Mouse (Mus musculus): Measurements from ENCODE around the gene Rgs9.

DNA sequence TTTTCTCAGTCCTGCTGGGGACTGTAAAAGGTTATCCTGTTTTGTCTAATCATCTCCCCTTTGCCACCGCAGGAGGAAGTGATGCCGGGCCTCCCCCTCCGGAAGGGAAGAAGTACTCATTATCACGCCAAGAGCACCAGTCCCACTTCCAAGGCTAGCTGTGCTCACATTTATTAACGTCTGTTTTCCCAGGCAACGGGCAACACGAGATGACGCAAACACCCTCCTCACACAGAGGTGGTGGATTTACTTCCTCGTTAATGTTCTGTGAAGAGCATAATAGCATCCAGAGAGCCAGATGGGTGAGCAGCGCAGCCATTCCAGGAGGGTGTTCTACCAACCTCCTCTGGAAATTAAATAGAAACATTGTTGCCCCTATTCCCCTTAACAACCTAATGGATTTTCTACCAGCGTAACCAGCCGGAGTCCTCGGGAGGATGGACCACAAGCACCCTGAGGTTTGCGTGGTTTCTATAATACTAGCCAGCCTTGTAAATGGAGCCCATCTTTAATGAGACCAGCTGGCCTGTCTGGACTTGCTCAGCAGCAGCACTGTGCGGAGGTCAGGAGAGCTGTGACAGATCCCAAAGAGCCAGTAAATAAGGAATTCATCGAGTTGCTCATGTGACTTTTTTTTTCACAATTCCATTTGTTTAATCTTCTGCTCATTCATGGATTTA is 28.1 kb downstream of the Rgs9 start:
- TF ChIP-seq CTCF (IDR thresholded peaks at IDR 0.05; ENCODE audit: borderline replicate concordance, extremely low read depth, insufficient read depth, insufficient read length) (no peak), POLR2A (IDR thresholded peaks at IDR 0.05; ENCODE audit: borderline replicate concordance, extremely low read depth, insufficient read depth, insufficient read length, poor library complexity, severe bottlenecking) (no peak)

All from brain, embryonic 14.5 days (tissue).